Mouse (Mus musculus) lung, adult 2 months (tissue): ENCODE results near the gene March2.

Experiments used
- CTCF ChIP-seq: fragments of 200-500 bp; IDR thresholded peaks from 2 replicates; pipeline ENCODE4 v1.5.1; 2011; ENCODE audit warnings: mild to moderate bottlenecking, low read length, control low read depth; ENCODE audit not compliant: insufficient read depth
- POLR2A ChIP-seq: fragments of 200-500 bp; IDR thresholded peaks from 2 replicates; pipeline ENCODE4 v1.6.1; 2011; ENCODE audit warnings: low read depth, mild to moderate bottlenecking, control low read depth, low read length, borderline replicate concordance; ENCODE audit errors: extremely low read depth

- no peak for TF ChIP-seq CTCF
- TF ChIP-seq POLR2A: no peak
These were observed 31.0 kb upstream of the March2 start for GRCm38 (mm10) chr17:33749451-33749850.
